Mouse (Mus musculus) liver, embryonic 14.5 days (tissue): ENCODE data around the gene Acvr2b. TPM values are rescaled to one million over a fixed set of nuclear protein-coding genes. Genes with fewer than 3 reads are reported as not detected.

Source experiments
- ATAC-seq: fragments of 200-750 bp; cut with Nextera tagmentation; 2 replicates; pipeline ENCODE4 v1.8.0; 2017; ENCODE audit warnings: moderate number of reproducible peaks, mild to moderate bottlenecking, moderate library complexity; ENCODE audit not compliant: insufficient read depth
- DNase-seq, 3 experiments: peaks; one replicate each; pipeline ENCODE4 v3.0.0-alpha.2; 2012 to 2013; ENCODE audit warnings: low read depth in 3 of 3, low spot score in 3 of 3
- H3K27ac ChIP-seq: fragments of 300-500 bp; sonication (generic); 2 replicates; pipeline ENCODE4 v1.5.1; 2014; ENCODE audit warnings: moderate library complexity, mild to moderate bottlenecking, control low read depth, inconsistent platforms
- H3K27me3 ChIP-seq: fragments of 300-500 bp; sonication (generic); 2 replicates; pipeline ENCODE4 v1.6.1; 2014; ENCODE audit warnings: mild to moderate bottlenecking, low read length, moderate library complexity; ENCODE audit not compliant: control insufficient read depth, insufficient read depth
- H3K36me3 ChIP-seq: fragments of 300-500 bp; sonication (generic); replicated peaks from 2 replicates; pipeline ENCODE4 v1.6.1; 2014; ENCODE audit warnings: low read depth; ENCODE audit not compliant: control insufficient read depth, insufficient read depth
- H3K4me1 ChIP-seq, 2 experiments: fragments of 200-500 bp in 1 of 2; fragments of 300-500 bp in 1 of 2; sonication (generic) in 1 of 2; replicated peaks; 2 replicates each; pipeline ENCODE4 v1.6.1; 2012 to 2014; ENCODE audit warnings: antibody characterized with exemption in 1 of 2, inconsistent platforms in 1 of 2, low read length in 1 of 2; ENCODE audit not compliant: control insufficient read depth in 2 of 2, insufficient read depth in 2 of 2
- H3K4me2 ChIP-seq: fragments of 300-500 bp; sonication (generic); 2 replicates; pipeline ENCODE4 v1.6.1; 2014; ENCODE audit warnings: low read depth, mild to moderate bottlenecking, control low read depth, moderate library complexity
- H3K4me3 ChIP-seq, 2 experiments: fragments of 200-500 bp in 1 of 2; fragments of 300-500 bp in 1 of 2; sonication (generic) in 1 of 2; 2 replicates each; pipeline ENCODE4 v1.5.1; 2012 to 2014; ENCODE audit warnings: low read depth in 2 of 2, low read length in 2 of 2, mild to moderate bottlenecking in 2 of 2, control low read depth in 1 of 2, inconsistent platforms in 1 of 2, moderate library complexity in 1 of 2; ENCODE audit not compliant: insufficient read depth in 1 of 2
- H3K9ac ChIP-seq: fragments of 300-500 bp; sonication (generic); replicated peaks from 2 replicates; pipeline ENCODE4 v1.6.1; 2014; ENCODE audit warnings: mild to moderate bottlenecking, control low read depth, moderate library complexity
- H3K9me3 ChIP-seq: fragments of 300-500 bp; sonication (generic); 2 replicates; pipeline ENCODE4 v1.6.1; 2016; ENCODE audit warnings: low read length, mixed read lengths; ENCODE audit not compliant: control insufficient read depth
- CTCF ChIP-seq: IDR thresholded peaks from 2 replicates; pipeline ENCODE4 v1.5.1; 2016; ENCODE audit warnings: antibody characterized with exemption, low read depth, control low read depth
- EP300 ChIP-seq: IDR thresholded peaks from 2 replicates; pipeline ENCODE4 v1.6.1; 2016; ENCODE audit warnings: antibody characterized with exemption, low read depth
- WGBS: fragments of 180-500 bp; shearing (Covaris S2); extraction: QIAGEN DNeasy Blood & Tissue Kit; methylation state at CpG from one replicate; pipeline ENCODE4 v1.1.7; 2014; ENCODE audit not compliant: insufficient replicate concordance; 5-methylcytosine and 5-hydroxymethylcytosine counted together
- polyA plus RNA-seq, 2 experiments: library from polyadenylated mRNA; depleted of rRNA in 1 of 2; stranded (reverse) in 1 of 2; unstranded in 1 of 2; fragments of >200 nt; fragmentation: Nextera tagmentation in 1 of 2; extraction: Ambion mirVana in 1 of 2; gene quantifications; 2 replicates each; pipeline versions ENCODE4 v1.2.1 to v1.2.3; 2012 to 2014

Gene Acvr2b
- polyA plus RNA-seq (2012; rRNA removed) (0.62 and 0.69 TPM in 2 replicates), polyA plus RNA-seq (2014; fragmentation: Nextera tagmentation; extraction: Ambion mirVana) (1.5 and 2.3 TPM in 2 replicates)

DNA sequence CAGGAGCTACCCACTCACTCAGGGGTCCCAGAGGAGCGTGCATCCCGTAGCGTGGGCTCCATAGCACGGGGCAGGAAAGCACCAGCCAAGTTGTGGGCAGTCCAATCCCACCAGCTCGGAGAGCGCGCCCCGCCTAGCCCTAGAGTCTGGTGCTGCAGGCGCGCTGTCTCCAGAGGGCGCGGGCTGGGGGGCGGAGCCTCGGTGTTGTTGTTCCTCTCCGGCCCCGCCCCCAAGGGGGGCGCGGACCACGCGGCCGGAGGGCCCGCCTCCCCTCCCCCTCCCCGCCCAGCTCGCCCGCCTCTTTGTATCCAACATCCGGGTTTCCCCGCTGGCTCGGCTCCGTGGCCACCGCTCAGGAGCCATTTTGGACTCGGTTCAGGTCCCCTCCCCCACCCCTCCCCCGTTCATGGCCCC lies at the start of gene Acvr2b:
Acvr2b (plus strand) TSS at position 318 of the 414 bp plus-strand sequence.
- Histone ChIP-seq H3K27ac (no peak within 1 kb of the TSS), H3K9ac (peak within 1 kb of the TSS; percentile 46), H3K36me3 (no peaks in the 10 kb centered on the region), H3K4me1 (peaks cover 0 to 5% of the 10 kb centered on the region in 2 experiments; a peak in 1 of 4 replicates), H3K27me3 (peaks cover 27% of the 10 kb centered on the region), H3K4me3 (peak within 1 kb of the TSS; percentile 67 to 72), H3K4me2 (peak within 1 kb of the TSS; percentile 65), H3K9me3 (no peaks in the 10 kb centered on the region)
- peak; percentile 62 to 68 (median 68) for DNase-seq
- peak; percentile 88 for ATAC-seq
- 1% methylated on average over 30 of the region's 32 CpGs for WGBS
- TF ChIP-seq EP300 (no peak), CTCF (peak; percentile 55)

DNA sequence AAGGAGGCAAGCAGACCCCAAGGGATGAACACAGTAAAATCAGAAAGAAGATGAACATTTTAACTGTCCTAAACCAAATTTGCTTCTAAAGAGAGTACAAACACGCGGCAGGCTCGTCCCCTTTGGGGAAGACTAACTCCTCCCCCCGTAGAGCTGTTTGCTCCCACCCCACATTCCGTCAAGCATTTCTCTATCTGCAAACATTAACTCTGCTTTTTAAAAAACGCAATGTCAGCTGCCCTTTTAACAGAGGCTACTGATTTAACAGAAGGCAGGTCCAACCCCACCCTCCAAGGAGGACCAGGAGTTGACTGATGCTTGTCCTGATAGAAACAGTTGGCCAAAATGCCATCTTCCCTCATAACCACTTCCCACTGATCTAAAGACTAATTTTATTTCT lies 48.0 kb upstream of the Acvr2b start:
- WGBS: 59% methylated on average over 6 of the region's 6 CpGs
- no peak overlapping the region for H3K4me3 ChIP-seq
- no peak overlapping the region for H3K9ac ChIP-seq
- no peak overlapping the region for H3K27ac ChIP-seq
- H3K4me2 ChIP-seq: no peak overlapping the region
- TF ChIP-seq EP300 (no peak), CTCF (no peak)
- H3K27me3 ChIP-seq: no peaks in the 10 kb centered on the region
- H3K9me3 ChIP-seq: no peaks in the 10 kb centered on the region
- no peaks in the 10 kb centered on the region for H3K36me3 ChIP-seq
- DNase-seq: no peak
- no peak for ATAC-seq
- 0 out of 4 replicates have a peak, but pooled peaks cover 0 to 6% of the 10 kb centered on the region in 2 experiments for H3K4me1 ChIP-seq

DNA sequence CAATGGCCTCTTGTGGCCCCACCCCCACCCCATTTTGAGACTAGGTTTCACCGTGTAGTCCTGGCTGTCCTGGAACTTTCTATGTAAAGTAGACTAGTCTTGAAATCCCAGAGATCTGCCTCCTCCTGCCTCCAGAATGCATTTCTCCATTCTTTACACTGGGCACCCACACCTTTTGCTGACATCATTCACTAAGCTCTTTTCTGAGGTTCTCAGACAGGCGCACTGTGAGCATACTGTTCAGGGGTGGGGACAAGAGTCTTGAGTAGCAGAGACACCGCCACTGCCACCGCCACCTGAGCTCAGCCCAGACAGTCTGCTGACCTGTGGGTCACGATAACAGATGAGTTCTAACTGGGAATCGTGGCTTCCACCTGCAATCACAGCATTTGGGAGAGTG lies 46.0 kb upstream of the Acvr2b start:
- no peak overlapping the region for H3K27ac ChIP-seq
- 0 out of 4 replicates have a peak, but pooled peaks cover 0 to 6% of the 10 kb centered on the region in 2 experiments for H3K4me1 ChIP-seq
- ATAC-seq: no peak
- DNase-seq: no peak
- TF ChIP-seq EP300 (no peak), CTCF (no peak)
- H3K9ac ChIP-seq: no peak overlapping the region
- no peaks in the 10 kb centered on the region for H3K9me3 ChIP-seq
- 73% methylated on average over 6 of the region's 6 CpGs for WGBS
- no peak overlapping the region for H3K4me3 ChIP-seq
- H3K27me3 ChIP-seq: no peaks in the 10 kb centered on the region
- H3K4me2 ChIP-seq: no peak overlapping the region
- H3K36me3 ChIP-seq: no peaks in the 10 kb centered on the region

DNA sequence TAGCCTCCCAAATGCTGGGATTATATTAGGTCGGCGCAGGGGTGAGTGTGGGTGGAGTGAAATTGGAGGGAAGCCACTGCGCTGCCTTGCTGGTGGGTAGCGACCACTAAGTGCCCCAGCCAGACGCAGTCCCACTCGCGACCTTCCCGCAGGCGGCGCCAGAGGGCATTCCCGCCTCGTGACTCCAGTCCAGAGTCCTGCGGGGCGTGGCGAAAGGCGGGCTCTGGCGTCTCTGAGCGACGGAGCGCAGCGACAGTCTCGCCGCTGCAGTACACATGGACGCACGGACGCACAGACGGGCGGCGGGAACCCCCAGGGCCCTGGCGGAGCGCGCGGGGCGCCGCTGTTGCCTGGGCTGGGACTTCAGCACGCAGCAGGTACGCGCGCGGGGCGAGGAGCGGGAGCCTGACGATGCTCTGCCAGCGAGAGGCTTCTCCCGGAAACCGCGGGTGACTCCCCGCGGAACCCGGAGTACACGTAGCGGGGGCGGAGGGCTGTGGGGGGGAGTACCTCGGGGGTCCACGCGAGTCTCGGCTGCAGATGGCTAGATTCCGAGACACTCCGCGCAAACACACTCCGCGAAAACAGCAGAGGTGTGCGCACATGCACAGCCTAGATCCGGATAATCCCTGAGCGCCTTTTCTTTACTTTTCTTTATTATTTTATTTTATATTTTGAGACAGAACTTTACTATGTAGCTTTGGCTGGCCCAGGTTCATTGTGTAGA lies 44.4 kb upstream of the Acvr2b start, which contains the start of gene Xylb:
Xylb (plus strand) TSS at position 51 of the 727 bp plus-strand sequence.
- no peak within 1 kb of the TSS for H3K27ac ChIP-seq
- peak; percentile 67 to 75 (median 73) for DNase-seq

DNA sequence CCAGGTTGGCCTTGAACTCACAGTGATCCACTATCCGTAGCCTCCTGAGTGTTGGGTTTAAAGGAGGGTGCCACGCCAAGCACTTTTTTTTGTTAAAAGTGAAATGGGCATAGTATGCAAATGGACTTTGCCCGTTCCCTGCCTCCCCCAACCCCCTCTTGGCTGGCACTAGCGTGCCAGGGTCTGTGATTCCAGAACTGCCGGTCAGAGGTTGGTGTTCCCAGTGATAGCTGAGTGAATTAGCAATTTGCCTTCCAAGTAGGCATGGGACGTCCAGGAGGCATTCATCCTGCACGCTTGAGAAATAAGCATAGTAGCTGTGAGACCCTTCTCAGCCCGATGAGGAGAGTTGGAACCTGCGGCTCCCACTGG lies 43.9 kb upstream of the Acvr2b start:
- DNase-seq (no peak), ATAC-seq (no peak)
- peak overlapping the region; percentile 65 to 67 for H3K4me3 ChIP-seq
- WGBS: 41% methylated on average over 9 of the region's 9 CpGs
- H3K4me2 ChIP-seq: peak overlapping the region; percentile 84
- peak overlapping the region; percentile 37 for H3K9ac ChIP-seq
- no peak overlapping the region for H3K27ac ChIP-seq
- no peaks in the 10 kb centered on the region for H3K27me3 ChIP-seq
- TF ChIP-seq EP300 (no peak), CTCF (no peak)
- 0 out of 4 replicates have a peak, but pooled peaks cover 0 to 6% of the 10 kb centered on the region in 2 experiments for H3K4me1 ChIP-seq
- no peaks in the 10 kb centered on the region for H3K9me3 ChIP-seq
- H3K36me3 ChIP-seq: no peaks in the 10 kb centered on the region

More for the DNA sequence above, 44.4 kb upstream of the Acvr2b start, which contains the start of gene Xylb:
- H3K27me3 ChIP-seq: no peaks in the 10 kb centered on the region
- H3K4me1 ChIP-seq: 0 out of 4 replicates have a peak, but pooled peaks cover 0 to 6% of the 10 kb centered on the region in 2 experiments
- TF ChIP-seq CTCF (peak; percentile 91), EP300 (no peak)
- peak within 1 kb of the TSS; percentile 65 to 67 for H3K4me3 ChIP-seq
- H3K9ac ChIP-seq: peak within 1 kb of the TSS; percentile 37
- no peaks in the 10 kb centered on the region for H3K9me3 ChIP-seq
- no peaks in the 10 kb centered on the region for H3K36me3 ChIP-seq
- peak within 1 kb of the TSS; percentile 84 for H3K4me2 ChIP-seq
- WGBS: 2% methylated on average over 65 of the region's 65 CpGs
- ATAC-seq: peak; percentile 86
